Mouse (Mus musculus) thymus, postnatal 36 days (tissue): ENCODE measurements at regions not wholly inside any gene's neighbourhood (a gene's known extent, or its start where the extent isn't known, plus 50 kb on each side); places are given as distances from the start of the nearest gene placed in this dataset.
A peak's percentile ranks its signal among the peaks of the same experiment; 100 is the strongest.

Source experiments
- DNase-seq, 2 experiments: peaks; one replicate each; pipeline ENCODE4 v3.0.0; 2022; ENCODE audit warnings: mixed read lengths in 2 of 2

DNA sequence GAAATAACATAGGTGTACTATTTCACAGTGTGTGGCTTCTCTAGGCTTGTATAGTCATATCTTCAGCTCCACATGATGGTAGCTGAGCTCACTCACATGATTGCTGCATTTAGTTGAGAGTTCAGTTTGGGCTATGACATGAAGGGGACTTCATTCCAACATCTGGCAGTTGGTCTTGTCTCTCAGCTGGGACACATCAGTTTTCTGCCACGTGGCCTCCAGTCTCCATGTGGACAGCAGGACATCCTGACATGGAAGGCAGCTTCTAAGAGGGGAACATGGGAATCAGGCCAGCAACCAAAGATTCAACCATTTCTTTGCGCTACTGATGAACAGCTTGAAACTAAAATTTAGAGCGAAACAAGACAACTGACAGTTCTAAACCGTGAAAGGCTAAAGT lies 121.2 kb upstream of the Slc44a1 start:
- DNase-seq = no peak

DNA sequence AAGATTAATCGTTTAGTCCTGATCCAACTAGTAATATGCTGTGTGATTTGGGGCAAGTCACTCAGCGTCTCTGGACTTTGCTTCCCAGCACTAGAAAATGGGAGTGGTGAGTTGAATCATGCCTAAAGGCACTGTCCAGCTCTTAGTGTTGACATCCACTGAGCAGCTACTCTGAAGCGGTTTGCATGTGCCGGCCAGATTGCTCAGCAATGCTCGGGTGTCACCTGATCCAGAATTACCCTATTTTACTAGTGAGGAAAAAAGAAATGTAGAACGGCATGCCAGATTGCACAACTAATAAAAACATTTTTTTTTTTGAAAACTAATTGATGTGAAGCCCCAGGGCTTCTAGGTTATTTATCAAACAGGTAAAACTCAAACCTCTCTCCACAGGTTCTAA lies 122.0 kb upstream of the Slc44a1 start:
- no peak for DNase-seq

DNA sequence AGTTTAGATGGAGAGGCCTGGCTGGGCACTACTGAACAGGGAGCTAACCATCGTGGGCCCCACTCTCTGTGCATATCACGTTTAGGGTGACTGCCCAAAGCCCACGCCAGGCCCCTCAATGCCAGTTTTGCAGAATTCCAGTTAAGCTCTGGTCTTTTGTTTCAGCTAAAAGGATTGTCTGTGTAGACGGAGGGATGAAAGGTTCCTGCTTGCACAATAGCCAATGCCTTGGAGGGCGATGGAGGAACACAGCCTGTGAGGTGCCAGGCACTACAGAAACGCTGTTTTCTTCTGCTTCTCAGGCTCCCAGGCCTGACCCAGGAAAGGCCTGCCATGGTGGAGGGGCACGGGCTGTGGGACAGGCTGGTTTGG lies 122.8 kb upstream of the Slc44a1 start:
- no peak for DNase-seq

DNA sequence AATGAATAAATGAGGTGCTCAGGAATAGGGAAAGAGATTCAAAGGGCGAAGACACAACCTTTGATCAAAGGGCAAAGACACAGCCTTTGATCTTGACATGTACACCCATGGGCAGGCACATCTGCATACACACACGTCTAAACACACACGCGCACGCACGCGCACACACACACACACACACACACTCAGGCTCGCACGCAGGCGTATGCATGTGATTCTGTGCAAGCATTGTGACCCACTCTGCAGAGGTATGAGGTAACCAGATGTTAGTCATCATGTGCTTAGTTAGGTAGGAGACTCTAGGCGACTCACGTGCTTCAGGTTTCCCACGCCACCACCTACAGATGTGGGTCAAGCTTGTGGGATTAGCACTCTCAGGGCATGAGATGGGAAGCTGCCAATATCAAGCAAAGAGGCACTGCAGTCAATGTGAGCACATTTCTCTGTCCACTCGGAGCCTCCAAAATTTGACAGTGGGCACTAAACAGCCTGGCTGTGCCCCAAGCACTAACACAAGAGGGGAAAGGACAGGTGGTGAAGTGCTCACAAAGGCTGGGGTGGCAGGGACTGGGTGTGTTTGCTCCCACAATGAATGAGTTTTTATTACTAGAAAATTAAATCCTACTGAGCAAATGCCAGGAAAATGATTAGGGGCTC lies 123.3 kb upstream of the Slc44a1 start:
- no peak for DNase-seq

DNA sequence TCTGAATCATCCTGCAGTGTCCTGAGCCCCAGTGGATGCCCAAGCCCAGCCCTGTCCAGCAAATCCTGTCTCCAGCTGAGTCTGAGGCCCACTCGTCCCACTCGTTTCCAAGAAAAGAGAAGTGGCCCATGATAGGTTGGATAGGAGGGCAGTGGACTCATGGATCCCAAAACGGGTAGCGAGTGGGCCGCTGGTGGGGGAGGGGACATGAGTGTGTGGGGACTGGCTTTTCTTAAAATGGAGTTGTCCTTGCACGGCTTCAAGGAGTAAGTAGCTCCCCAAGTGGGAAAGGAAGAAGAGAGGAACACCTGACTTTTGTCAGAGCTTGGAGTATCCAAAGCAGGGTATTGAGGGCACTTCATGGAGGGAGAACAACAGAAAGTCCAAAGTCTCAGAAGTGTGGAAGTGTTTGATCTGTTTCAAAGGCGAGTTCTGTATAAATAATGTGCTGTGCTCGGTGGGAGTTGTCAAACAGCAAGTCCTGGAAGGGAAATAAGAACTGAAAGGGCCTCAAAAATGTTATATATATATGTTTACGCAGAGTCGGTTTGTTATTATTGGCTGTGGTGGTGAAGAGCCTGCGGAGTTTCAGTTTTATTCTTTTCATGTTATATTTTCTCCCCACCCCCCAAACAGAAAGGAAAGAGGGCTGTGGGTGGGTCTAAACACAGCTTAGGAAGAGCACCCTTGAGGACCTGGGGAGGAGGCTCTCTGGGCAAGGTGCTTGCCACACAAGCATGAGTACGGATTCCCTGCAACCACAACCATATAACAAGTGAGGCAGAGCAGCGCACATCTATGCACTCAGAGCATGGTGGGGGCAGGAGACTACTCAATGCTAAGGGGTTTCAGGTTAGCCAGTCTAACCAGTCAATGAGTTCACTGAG lies 124.1 kb upstream of the Slc44a1 start:
- DNase-seq = no peak

DNA sequence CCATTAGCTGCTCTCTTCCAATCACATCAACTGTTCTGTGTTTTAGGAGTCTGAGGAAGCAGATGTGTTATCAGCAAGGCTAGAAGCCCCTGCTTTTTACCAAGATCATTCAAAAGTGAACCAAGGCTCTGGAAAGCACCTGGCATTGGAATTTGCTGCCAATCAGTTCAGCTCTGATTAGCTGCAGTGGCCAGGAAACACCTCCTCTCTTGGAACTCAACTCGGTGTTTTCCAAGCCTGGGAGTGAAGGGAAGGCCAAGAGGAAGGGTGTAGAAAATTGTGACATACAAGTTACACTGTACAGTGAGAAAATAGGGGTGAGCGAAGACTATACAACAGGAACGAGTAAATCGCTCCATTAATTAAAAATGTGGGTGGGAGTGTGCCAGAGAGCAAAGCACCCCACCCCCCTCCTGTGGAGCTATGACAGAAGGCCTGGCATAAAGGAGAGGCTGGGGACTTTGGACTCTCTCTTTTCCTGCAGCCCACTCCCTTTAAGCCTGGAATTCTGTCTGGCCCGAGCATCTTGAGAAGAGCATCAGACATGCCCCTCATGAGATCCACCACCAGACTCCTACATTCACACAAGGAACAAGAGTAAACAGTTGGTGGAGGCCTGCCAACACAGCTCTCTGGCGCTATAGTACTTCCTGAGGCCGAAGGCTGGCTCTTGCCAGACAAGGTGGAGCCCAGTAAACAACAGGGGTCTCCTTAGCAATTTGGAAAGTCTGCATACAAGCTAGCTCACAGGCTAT lies 124.9 kb upstream of the Slc44a1 start:
- DNase-seq = no peak

DNA sequence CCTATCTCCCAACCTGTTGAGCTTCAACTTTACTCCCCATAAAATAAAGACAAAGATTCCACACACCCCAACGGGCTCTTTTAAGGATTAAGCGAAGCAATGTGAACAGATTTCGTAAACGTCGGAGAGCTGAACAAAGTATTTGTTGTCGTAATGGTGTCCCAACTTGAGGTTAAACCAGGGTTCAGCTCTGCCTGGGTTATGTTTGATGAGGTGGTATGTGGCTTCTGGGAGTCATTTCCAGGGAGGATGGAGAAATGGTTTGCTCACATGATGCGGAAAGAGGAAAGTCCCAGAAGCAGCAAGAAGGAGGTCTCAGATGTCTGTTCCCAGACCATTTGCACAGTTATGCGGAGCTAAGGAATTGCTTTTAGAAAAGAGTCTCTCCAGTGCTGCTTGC lies 126.1 kb upstream of the Slc44a1 start:
- DNase-seq = no peak

DNA sequence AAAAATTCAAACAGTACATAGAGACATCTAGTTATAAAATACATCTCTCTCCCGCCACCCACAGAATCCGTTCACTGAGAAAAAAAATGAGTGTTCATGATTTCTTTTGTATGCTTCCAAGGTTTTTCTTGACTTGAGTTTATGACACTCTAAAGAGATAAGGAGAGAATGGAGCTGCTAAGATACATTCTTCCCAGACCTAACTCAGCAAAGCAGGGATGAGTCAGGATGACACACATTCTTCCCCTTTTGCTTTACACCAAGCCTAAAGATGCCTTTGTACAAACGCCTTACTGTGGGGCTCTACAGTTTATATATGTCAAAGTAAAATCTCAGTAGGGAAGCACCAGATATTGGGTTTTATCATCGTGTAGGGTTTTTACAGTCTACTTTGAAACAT lies 133.1 kb upstream of the Slc44a1 start:
- DNase-seq = no peak

DNA sequence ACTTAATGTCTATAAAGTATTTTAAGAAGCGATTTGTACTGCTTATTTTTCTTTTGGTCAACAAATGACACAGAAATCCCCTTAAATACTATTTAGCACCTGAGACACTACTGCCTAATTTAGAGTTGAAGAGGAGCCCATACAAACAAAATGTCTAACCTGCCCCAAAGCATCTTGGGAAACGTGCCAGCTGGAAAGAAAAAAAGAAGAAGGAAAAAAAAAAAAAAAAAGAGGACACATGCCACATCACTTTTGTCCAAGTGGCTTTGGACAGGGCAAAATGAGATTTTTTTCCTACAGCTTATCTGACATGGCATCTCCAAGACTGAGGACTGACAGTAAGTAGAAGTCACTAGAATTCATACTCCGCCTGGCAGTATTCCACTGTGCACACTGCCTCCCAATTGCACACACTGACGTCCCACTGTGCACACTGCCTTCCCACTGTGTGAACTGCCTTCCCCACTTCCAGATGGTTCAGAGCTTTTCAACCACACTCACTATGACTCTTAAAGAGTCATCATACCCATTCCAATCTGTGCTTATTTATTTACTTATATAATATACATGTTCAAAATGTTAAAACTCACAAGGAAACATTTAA lies 135.3 kb upstream of the Slc44a1 start:
- DNase-seq = no peak

DNA sequence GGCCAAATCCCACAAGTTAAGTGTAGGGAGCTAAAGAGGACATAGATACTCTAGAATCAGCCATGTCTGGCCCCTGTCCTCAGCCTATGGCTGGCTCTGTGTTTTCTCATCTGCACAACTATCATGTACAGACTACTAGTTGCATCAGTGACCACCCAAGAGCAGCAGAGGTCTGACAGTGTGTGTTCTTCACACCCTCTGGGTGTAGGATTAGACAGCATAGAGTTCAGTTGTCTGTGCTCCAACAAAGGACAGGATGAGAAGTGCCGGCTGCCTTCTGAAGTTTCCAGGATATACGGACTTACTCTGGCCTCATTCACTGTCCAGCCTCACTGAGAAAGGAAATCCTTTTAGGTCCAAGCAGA lies 135.9 kb upstream of the Slc44a1 start:
- DNase-seq = no peak

DNA sequence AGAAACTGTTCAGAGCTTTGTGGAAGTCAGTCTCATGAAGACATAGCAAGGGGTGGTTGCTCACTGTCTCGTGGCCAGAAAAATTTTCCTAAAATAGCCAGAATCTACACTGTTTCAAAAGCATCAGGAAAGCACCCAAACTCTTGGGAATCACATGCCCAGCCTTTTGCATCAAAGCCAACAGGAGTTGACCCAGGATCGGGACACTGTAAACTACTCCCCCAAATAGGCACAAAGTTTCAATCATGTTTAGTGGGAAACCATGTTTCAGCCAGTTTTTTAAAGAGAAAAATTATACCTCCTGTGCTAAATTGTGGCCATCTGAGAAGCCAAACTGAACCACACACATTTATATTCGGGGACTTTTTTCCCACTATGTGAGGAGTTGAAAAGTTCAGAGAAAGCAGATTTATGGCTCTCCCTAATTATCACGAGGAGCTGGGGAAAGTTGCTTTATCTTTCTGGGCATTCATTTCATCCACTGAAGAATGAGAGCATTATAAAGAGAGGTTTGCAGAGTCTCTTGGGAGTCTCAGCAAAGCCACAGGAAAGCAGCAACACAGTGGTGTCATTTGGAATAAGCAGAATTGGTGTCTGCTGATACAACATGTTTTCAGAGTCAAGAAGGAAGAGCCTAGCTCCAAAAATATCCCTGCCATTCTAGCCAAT lies 136.5 kb upstream of the Slc44a1 start:
- DNase-seq = no peak

DNA sequence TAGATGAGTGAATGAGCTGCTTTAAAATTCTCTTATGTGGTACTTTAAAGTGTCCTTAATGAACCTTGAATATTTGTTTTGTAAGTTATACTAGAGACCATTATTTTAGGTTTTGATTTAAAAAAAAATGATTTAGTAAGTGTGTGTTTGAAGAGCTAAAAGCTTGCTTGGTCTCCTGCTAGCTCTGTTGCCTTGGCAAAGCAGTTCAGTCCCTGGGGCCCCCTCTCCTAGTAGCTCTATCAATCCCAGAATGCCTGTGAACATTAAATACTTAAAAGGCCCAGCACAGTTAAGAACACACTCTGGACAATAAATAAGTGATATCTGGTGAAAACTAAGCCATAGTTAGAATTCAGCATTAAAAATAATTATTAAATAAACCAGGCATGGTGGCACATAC lies 138.3 kb upstream of the Abca1 start:
- no peak for DNase-seq

DNA sequence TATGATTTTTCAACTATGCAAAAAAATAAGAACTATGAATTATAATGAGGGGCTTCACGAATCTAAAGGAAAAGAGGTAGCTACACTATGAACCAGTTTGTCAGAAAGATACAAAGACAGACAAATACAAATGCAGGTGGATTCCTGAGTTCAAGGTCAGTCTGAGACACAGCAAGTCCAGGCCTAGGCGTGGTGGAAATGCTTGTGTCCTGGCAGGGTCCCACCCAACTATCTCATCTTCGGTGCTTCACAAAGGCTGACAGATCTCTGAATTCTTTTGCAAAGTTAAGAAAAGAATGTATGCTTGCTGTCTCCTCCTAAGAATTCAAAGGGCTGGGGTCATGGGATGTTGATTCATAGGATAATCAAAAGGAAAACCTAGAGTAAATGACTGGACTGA lies 132.9 kb upstream of the Abca1 start:
- DNase-seq = no peak

DNA sequence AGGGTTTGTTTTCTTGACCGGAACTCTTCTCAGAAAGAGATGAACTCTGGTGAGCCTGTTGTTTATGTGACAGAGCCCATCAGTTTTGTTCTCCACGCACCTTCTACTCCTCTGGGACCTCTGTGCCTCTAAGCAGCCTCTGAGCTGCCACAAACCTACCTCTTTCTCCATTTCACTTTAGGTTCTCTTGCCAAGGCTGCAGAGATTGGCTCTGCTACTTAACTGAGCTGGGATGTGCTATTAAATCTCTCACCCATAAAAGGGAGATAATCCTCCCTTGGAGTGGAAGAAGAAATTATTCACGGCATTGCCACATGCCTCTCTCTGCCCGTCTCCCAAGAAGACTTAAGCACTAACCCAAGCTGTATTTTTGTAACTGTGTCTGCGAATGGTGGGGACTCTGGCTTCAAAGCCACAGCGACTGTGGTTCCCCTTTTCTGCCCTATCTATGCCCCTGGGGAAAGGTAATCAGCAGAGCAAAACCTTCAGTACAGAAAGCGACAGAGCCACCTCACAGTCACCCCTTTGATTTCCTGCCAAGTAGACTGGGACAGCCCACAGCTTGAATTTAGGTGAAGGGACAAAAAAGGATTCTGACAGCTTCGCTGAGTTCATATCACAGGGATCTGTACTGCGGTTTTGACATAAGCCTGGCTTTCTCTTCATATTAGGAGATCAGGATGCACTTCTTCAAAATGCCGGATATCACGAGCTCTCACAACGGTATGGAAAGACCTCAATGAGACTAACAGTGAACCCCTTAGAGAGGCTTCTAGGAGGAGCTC lies 118.2 kb upstream of the Abca1 start:
- DNase-seq = peak; percentile 29 to 34

DNA sequence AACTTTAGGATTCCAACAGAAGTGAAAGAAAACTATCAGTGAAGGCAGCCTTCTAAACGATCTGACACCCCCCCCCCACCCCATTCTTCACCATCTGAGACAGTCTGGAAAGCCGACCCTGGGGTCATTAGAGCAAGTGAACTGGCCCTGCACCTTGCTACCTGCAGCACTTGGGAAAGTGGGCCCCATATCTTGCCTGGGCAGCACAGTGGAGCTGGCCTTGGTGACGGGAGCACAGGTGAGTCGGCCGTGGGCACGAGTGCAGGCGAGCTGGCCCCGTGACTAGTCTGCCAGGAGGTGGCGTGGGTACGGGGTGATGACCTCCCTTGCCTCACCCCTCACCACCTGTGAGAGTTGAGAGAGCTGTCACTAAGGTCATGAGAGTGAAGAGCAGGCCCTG lies 110.7 kb upstream of the Abca1 start:
- DNase-seq = no peak

DNA sequence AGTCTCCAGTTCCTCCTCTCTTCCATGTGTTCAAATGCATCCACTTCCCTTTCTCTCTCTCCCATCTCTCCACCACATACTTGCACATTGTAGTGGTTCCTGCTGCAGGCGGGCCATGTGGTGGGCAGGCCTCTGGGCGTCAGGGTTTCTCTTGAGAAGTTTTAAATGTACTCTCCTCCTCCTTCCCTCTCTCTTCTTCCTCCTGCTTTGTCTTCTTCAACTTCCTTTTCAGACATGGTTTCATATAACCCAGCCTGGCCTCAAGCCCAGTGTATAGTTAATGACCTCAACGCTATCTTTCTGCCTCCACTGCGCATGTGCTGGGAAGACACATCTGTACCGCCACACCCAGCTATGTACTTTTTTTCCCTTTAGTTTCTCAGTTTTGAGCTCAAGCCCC lies 110.3 kb upstream of the Abca1 start:
- DNase-seq = no peak

DNA sequence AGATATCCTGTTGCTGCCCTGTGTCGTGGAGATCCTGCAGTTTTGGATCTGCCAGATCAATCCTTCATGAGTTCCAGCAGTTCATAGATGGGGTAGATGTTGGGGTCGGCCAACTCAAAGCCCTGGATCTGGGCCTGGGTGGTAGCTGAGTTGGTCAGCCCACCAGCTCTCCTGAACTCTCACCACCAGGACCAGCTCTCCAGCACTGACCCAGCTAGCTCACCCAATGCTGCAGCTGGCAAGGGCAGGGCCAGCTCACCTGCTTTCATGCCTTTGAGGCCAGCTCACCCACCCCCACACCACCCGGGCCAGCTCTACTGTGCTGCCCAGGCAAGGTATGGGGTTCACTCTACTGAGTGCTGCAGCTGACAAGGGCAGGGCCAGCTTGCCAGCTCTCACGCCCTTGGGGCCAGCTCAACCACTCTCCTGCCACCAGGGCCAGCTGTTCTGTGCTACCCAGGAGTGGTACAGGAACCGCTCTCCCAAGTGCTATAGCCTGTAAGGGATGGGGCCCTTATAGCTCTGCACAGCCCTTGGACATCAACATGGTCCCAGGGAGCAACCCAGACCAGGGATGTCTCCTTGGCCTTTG lies 109.7 kb upstream of the Abca1 start:
- DNase-seq = no peak

DNA sequence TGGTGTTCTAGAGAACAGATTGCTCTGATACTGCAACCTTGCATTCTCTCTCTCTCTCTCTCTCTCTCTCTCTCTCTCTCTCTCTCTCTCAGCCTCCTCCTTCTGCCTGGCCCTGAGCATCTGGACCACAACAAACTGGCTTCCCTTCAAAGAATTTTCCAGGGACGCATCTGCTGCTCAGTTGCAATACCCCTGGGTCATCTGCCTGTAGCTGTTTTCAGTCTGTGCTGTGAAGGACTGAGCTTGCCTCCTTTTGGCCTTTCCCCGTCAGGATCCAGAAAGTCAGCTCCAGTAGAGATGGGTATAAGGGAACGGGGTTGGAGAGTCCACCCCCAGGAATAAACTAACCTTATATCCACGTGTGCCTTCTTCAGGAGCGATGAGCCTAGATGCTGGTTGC lies 105.2 kb upstream of the Abca1 start:
- no peak for DNase-seq

DNA sequence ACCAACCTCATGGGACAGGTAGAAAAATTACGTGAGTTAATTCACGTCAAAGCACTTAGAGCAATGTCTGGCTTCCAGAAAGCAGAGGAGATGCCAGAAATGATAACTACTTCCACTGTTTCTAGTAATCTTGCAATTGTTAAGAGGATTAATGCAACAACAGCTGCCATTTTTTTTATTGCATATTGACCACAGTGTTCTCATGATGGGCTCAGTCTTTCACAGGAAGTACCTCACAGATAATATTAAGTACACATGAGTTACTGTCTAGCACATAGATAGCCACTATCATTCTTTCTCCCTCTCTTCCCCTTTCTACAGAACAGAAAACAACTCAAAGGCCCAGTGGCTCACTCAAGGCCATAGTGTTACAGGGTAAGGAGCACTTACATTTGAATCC lies 104.8 kb upstream of the Abca1 start:
- DNase-seq = no peak

DNA sequence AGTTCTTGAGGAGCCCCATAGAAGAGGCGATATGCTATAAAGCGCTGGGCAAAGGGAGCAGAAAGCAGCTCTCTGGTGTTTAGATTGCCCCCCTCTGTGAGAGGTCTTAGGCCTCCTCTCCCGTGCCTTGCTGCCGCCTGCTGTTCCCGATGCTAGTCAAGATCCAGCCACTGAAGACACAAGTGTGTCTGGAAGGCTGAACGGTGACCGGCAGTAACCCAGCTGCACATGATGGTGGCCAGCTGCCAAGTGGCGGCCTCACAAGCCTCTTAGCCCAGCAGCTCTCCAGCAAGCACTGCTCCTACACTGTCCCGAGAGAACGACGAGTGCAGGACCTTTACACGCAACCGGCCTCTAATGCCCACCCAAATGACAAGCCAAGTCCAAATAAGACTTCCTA lies 104.1 kb upstream of the Abca1 start:
- DNase-seq = no peak

DNA sequence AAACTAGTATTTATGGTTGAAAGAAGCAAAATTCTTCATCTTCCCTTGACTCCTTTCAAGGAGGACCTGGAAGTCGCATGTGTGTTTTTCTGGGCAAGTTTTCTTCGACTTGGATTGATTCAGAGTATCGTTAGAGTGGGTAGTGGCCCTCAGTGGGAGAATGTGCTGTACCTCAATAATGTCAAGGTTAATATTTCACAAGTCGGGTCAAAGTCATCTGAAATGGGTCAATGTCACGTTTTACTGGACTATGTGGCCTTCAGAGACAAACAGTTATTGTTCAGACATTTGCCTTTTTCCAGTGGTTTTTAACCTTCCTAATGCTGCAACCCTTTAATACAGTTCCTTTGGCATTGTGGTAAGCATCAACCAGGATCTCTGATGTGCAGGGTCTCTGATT lies 102.8 kb upstream of the Abca1 start:
- no peak for DNase-seq
